Mouse (Mus musculus) cerebellum, adult 9-11 months (tissue): ENCODE measurements around the gene Man1a.

Experiments
- DNase-seq: peaks from one replicate; pipeline ENCODE4 v3.0.0; 2022

The Man1a gene

DNA sequence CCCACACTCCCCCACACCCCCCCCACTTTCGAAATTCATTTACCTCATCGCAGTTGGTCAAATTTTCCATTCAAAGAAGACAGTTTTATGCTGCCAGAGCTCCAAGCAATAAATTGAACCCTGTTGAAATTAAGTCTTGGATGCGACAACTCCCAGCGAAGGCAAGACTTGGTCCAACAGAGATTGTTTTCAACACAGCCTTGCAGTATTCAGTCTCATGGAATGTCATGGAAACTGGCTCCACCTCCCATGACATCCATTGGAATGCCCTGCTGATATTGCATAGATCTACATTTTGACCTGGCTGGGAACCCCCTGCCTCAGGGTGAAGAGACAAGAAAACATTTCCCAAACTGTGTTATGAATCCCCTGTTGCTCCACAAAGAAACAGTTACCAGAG, at the start of gene Man1a:
Gene Man1a, minus strand, starts transcription at position 190 of the 400 bp plus-strand sequence.
- DNase-seq, result no peak

DNA sequence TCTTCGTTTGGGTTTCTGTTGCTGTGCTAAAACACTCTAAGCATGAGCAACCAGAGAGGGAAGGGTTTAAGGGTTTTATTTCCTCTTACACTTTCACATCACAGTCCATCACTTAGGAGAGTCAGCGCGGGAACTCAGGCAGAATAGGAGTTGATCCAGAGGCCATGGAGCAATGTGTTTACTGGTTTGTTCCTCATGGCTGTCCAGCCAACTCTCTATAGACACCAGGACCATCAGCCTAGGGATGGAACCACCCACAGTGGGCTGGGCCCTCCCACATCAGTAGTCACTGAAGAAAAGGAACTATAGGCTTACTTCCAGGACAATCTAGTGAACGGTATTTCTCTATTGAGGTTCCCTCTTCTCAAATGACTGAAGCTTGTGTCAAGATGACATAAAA, 45.4 kb upstream of the Man1a start:
- no peak for DNase-seq

DNA sequence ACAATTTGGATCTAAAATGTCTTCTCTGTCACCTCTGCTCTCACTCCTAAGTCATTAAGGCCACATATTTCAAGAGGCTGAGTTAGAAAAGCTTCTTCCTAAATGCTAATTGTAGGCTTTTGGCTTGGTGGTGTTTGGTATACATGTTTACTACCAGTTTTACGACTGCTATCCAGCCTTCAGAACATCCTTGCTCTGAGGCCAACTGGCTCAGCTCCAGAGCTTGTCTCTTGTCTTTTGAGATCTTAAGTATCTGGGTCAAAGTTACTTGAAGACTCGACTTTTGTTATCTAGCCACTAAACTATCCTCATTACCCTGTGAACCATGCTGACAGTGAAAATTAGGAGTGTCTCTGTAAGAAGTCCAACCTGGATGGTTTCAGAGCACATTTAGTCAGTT, 44.0 kb upstream of the Man1a start:
- no peak for DNase-seq

DNA sequence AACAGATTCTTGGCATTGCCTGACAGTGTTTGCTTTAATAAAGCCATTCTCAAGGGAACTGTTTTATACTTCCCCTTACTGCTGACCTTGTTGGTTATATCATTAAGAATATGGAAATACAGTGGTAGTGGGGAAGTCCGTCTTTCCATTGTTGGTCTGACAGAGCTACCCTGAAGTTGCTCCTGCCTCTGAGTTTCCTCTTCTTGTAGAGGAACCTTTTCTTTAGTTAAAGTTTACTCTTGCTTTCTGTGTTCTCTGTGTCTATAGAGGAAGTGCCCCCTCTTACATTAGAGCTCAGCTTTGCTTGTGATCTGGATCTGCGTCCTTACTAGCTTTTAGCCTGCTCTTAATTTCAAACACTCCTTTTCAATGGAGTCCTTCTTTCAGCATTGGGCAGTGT, 42.9 kb upstream of the Man1a start:
- DNase-seq, result no peak

GRCm38 (mm10) chr10:54118223-54118912, 42.0 kb upstream of the Man1a start:
- no peak for DNase-seq

- DNase-seq, result no peak
Measured at GRCm38 (mm10) chr10:54117763-54118162, 41.4 kb upstream of the Man1a start.

- DNase-seq, result no peak
Measured at GRCm38 (mm10) chr10:54103671-54104070, 27.3 kb upstream of the Man1a start.

DNA sequence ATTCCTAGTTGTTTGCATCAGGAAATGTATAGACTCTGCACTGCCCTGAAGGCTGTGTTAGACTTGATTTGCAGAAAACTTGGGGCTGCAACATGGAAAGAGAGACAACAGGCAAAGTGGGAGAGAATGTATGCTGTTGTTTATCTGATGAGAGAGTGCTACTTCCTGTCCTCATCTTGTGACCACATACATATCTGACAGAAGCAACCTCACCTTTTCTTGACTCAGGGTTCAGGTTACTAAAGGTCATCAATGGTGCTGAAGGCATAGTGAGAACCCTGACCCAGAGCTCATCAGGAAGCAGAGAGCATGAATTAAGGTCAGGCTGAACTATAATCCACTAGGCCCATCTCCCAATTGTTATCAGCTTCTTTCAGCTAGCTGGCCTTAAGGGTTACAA, 15.7 kb upstream of the Man1a start:
- no peak for DNase-seq

DNA sequence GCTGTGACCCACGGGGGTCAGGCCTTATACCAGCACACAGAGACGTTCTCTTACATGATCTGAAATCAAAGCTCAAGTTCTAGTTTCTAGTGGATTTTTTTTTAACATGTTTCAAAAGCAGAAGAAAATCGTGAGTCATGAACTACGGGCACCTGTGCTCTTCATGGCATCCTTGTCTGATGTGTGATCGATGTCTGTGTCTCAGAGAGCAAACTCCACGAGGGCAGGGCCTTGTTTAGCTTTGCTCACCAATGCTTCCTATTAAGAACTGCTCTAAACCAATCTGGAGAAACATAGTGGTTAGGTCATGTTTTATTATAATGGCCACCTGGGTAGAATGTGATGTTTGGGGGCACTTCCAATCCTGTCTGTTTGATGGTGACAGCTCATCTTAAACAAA, 13.5 kb upstream of the Man1a start:
- no peak for DNase-seq

DNA sequence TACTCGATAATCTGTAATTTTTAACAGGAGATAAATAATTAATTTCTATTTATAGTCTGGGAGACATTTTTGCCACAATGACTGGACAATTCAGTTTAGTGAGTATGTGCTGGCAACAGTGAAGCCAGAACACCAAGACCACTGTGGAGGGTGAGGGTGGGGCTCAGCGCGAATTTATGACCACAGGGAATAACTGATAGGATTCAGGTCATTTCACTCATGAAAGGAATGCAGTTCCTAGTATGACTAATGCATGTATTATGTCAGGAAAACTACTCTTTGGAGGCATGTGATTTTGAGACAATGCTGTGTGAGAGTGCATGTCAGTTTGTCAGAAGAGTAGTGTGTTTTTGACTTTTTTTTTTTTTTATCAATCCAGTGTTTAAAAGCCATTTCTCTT, 10.9 kb upstream of the Man1a start:
- DNase-seq, result no peak

GRCm38 (mm10) chr10:54085073-54085472, 8.7 kb upstream of the Man1a start:
- no peak for DNase-seq

DNA sequence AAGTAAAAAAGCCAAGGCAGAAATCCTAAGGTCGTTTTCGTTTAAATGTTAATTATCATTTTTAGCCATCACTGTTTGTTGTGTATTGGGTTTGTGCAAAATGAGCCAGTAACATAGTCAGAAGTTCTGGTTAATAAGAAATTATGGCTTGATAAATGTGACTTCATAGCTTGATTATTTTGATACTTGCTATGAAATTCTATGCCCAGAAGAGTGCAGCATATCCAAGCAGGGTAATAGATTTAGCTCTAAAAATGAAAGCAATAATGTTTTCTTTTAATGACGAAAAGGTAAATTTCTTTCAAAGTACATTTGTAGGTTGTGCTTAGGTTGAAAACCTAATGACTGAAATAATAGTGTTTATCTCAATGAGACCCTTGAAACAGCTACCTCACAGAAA, 596 bp upstream of the Man1a start:
- DNase-seq, result no peak

DNA sequence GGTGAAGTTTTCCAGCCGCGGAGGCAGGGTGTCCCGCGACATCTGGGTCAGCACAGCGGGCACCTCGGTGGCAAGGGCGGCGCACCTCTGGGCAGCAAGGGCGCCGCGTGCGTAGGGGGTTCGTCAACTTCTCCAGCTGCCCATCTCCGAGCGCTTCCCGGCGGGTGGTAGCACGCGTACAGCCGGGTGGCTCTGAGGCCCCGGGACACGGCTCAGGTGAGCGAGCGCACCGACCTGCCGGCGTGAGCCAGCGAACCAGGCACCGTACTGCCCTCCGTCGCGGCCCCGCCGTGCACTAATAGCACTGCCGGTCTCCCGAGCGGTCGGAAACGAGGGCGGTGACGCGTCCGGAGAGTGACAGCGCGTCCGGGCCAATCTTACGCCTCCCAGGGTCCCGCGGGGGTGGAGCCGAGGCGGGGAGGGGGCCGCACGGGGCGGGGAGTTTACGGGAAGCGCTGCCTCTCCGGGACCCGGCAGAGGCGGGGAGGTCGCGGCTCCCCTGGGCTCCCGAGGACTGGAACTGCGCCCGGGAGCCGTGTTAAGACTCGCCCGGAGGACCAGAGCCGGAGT, 883 bp downstream of the Man1a start:
- peak; percentile 59 for DNase-seq

GRCm38 (mm10) chr10:54074609-54075421, 1.6 kb downstream of the Man1a start:
- DNase-seq, result no peak

DNA sequence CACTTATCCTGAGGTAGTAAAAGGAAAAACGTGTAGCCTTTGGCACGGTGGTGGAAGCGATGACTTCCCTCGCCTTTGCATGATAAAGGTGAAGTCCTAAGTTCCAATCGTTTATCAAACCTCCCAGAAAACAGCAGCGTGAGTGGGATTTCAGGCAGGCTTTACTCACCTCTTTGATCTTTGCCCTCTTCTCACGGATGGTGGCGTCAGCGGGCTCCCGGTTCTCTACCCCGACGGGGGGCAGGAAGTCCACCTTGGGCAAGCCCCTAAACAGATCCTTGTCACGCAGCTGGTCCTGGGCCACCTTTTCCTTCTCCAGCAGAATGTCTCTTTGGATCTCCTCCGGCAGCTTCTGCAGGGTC, 2.2 kb downstream of the Man1a start:
- no peak for DNase-seq

- DNase-seq, result no peak
Measured at GRCm38 (mm10) chr10:54073641-54074203, 2.7 kb downstream of the Man1a start.

DNA sequence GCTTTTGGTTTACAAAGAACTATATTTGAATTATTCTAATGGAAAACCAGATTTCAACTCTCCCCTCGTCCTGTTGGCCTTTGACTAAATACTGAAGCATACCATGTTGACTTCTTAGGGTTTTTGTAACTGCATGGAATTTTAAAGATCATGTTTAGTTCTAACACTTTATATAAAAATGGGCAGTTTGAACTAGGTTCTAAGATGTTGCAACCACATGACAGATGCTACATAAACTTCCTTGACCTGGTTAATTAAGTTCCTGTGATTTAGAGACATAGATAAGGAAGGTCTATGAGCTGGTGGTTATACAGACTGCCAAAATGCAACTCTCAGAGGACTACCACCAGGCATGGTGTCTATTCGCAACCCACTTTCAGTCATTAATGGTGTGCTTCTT, 4.1 kb downstream of the Man1a start:
- no peak for DNase-seq

DNA sequence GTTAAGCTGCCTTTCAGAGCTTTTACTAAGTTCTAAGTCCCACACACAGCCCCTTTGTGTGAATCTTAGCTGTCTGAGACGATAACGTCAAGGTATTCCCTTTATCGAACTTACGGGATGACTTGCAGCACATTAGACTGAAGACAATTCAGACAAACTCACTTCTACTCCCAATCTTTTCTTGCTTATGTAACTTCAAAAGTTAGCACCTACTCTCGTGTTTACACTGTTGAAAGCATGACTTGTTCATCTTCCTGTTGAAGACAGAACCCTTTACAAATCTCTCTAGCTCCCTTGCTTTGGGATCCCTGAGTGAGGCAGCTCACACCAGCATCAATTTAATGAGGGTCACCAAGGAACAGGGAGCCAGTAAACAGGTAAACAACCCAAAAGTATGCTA, 5.9 kb downstream of the Man1a start:
- DNase-seq, result no peak

DNA sequence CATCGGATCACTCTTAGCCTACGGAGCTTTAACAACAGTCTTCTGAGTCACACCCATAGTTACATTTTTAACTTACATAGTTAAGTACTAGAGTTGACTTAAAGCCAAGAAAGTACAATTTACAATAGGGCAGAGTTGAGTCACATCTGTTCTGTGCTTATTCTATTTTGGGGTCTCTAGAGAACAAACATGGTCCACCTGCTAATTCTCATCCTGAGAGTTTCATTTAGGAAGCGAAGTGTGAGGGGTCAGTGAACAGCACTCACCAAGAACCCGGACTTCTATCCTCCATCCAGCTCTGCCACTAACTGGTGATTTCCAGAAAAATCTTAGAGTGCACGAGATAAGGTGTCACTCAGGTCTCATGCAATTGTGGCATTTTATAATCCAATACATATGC, 7.0 kb downstream of the Man1a start:
- DNase-seq, result no peak

DNA sequence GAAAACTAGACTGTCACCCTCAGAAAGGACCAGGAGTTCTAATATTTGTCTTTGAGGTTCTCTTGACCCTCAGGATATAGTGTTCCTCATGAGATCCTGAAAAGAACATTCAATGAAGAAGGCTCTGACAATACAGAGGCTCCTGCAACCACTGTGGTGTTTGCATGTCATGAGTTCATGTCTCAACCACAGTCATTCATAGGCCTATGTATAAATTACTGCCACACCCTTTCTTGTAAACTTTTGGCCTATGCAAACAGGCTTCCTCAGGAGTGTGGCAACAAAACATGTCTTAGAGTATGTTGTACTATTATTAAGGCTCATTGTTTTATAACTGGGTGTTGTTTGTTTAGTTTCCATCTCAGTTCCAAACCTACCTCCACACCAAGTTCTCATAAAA, 9.7 kb downstream of the Man1a start:
- DNase-seq, result no peak

DNA sequence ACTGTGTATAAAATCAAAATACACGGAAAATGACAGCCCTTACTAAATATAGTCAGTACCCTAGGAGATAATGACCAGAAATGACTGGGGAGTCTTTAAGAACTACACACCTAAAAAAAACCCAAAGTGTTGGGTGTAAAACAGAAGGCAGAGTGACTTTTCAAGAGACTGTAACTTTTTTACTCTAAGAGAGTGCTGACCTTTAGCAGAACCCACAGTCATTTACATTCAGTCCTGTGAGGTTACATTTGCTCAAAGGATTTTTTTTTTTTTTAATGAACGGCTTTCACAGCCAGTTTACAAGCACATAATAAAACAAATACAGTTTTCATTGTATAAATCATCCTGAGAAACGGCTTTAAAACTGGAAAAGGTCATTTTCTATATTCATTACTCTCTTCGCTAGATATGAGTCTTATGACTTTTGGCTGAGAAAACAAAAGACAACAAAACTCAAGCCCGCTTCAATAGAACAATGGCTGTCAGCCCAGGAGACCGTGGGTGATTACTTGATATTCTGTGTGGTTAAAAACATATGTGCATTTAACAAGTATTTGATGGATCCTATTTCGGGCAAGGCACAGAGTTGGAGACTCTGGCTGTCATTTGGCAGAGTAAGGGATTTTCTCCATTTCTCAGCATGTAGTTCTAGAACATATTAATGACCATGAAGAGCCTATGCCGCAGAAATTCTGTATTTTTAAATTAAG, 12.7 kb downstream of the Man1a start:
- no peak for DNase-seq

GRCm38 (mm10) chr10:54062835-54063234, 13.6 kb downstream of the Man1a start:
- no peak for DNase-seq

- no peak for DNase-seq
Measured at GRCm38 (mm10) chr10:54061159-54061558, 15.2 kb downstream of the Man1a start.
